Mouse (Mus musculus) adrenal gland, adult 2 months (tissue): ENCODE results near the gene Dhx16. TPM values are rescaled to one million over a fixed set of nuclear protein-coding genes. Genes with fewer than 3 reads are reported as not detected.
A peak's percentile ranks its signal among the peaks of the same experiment; 100 is the strongest.

Experiments
- DNase-seq: peaks from one replicate; pipeline ENCODE4 v3.0.0; 2021
- polyA plus RNA-seq: library from polyadenylated mRNA; depleted of rRNA; stranded (reverse); fragments of >200 nt; gene quantifications from 2 replicates; pipeline ENCODE4 v1.2.3, GENCODE M21; 2012
- total RNA-seq, 2 experiments: library from RNA; stranded (reverse); gene quantifications; 2 replicates each; pipeline ENCODE4 v1.2.3; 2021

Dhx16 gene
- total and polyA plus RNA-seq, 3 experiments, result 40.5 to 46.2 (median 46.1) TPM

DNA sequence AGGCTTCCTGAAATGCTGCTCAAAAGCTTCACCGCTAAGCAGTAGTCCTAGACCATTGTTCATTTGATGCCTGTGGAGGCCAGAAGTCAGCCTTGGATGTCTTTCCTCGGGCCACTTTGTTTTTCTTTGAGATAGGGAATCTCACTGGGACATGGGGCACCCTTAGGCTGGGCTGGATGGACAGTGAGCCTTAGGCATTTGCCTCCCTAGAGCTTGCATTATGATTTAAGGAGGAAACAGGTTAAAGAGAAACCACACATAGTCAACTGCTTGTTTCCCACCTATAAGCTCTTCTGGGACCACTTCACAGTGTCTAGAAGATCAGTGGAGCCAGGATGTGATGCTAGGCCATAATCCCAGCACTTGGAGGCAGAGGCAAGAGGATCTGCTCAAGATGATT lies 19.8 kb upstream of the Dhx16 start:
- DNase-seq, result no peak

- no peak for DNase-seq
These were observed 18.8 kb upstream of the Dhx16 start for GRCm38 (mm10) chr17:35860831-35861197.

- peak; percentile 95 for DNase-seq
These were observed 18.3 kb upstream of the Dhx16 start, which contains the start of gene Nrm for GRCm38 (mm10) chr17:35861198-35861857. Gene Nrm, plus strand, starts transcription at chr17:35861318.

DNA sequence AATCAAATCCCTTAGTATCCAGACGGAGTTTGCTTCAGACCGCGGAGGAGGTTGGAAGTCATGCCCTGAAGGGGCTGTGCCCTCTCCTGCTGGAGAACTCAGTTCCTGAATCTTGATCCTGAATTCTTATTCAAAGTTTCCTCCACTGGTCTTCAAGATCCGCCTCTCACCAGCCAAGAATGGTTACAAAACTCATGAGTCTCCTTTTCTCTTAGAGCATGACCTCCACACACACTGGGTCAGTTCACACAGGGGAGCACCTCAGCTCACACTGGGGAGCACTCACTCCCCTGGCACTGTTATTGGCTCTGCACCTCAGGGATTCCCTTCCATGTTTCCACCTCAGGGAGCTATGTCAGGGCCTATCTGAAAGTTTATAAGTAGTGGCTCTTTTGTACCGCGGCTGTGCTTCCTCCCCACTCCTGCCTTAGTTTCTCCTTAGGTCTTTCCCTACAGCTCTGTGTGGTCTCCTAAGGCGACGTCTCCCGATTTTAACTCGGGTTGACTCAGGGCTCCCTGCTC lies 14.7 kb upstream of the Dhx16 start:
- DNase-seq, result no peak

- peak; percentile 85 for DNase-seq
These were observed 13.9 kb upstream of the Dhx16 start, which contains the start of gene Ppp1r18 for GRCm38 (mm10) chr17:35865481-35866280. Gene Ppp1r18, plus strand, starts transcription at chr17:35865593.

DNA sequence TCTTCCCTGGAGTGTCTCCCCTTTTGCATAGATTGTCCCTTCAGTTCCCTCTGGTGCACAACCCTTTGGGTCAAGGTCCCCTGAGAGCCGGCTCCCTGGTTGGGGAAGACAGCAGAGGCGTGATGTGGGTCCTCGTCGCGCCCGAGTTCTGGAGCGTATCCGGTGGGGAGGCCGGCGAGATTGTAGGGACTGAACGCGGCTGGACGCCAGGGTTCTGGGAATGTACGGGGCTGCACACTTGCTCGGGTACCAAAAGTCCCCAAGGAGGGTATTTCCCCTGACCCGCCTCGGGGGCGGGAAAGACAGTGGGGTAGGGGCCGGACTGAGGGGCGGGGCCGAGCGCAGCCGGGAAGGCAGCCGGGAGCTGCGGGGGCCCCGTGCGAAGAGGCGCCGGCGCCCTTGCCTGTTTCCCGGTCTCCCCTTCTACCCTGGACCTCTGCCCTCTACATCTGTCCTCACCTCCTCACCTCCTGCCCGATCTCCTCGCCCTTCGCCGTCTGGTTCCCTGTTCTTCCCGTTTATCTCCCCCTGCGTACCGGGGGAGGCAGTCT lies 13.3 kb upstream of the Dhx16 start:
- DNase-seq, result peak; percentile 87

GRCm38 (mm10) chr17:35866911-35867890 lies 12.4 kb upstream of the Dhx16 start:
- peak; percentile 74 for DNase-seq

GRCm38 (mm10) chr17:35868165-35868820 lies 11.3 kb upstream of the Dhx16 start:
- peak; percentile 57 for DNase-seq

- no peak for DNase-seq
These were observed 10.7 kb upstream of the Dhx16 start for GRCm38 (mm10) chr17:35868961-35869345.

GRCm38 (mm10) chr17:35869346-35870067 lies 10.1 kb upstream of the Dhx16 start:
- DNase-seq, result peak; percentile 68

- peak; percentile 87 for DNase-seq
These were observed 9.3 kb upstream of the Dhx16 start for GRCm38 (mm10) chr17:35870151-35870883.

- no peak for DNase-seq
These were observed 8.5 kb upstream of the Dhx16 start for GRCm38 (mm10) chr17:35870884-35871696.

- DNase-seq, result peak; percentile 91
These were observed 5.7 kb upstream of the Dhx16 start for GRCm38 (mm10) chr17:35873774-35874519.

- peak; percentile 48 for DNase-seq
These were observed 4.9 kb upstream of the Dhx16 start for GRCm38 (mm10) chr17:35874721-35875120.

GRCm38 (mm10) chr17:35882924-35883323 lies 3.3 kb downstream of the Dhx16 start:
- no peak for DNase-seq

- DNase-seq, result no peak
These were observed 4.2 kb downstream of the Dhx16 start for GRCm38 (mm10) chr17:35883777-35884176.

- DNase-seq, result no peak
These were observed 8.1 kb downstream of the Dhx16 start for GRCm38 (mm10) chr17:35887725-35888124.
